Mouse (Mus musculus): Measurements from ENCODE around the gene Lfng. TPM values are rescaled to one million over a fixed set of nuclear protein-coding genes. Genes with fewer than 3 reads are reported as not detected.

Lfng gene
- polyA plus RNA-seq, 1 experiment, result 37.0 TPM

- no peak overlapping the region for H3K4me3 ChIP-seq (ENCODE audit: insufficient read depth, low read length)
- no peak for TF ChIP-seq CTCF (IDR thresholded peaks at IDR 0.05; ENCODE audit: extremely low read depth, insufficient read depth, low read length)
- no peak for TF ChIP-seq POLR2A (IDR thresholded peaks at IDR 0.05; ENCODE audit: extremely low read depth, insufficient read depth, low read length)
Measured at GRCm38 (mm10) chr5:140569032-140569595, 38.0 kb upstream of the Lfng start.

GRCm38 (mm10) chr5:140570223-140570870 is 36.8 kb upstream of the Lfng start:
- Histone ChIP-seq H3K27ac (ENCODE audit: insufficient read depth, low read length) (no peak overlapping the region), H3K4me1 (ENCODE audit: control insufficient read depth, insufficient read depth, low read length) (0 out of 2 replicates have a peak, but pooled peaks cover 1% of the 10 kb centered on the region), H3K4me3 (ENCODE audit: insufficient read depth, low read length) (no peak overlapping the region)
- TF ChIP-seq POLR2A (IDR thresholded peaks at IDR 0.05; ENCODE audit: extremely low read depth, insufficient read depth, low read length) (no peak), CTCF (IDR thresholded peaks at IDR 0.05; ENCODE audit: extremely low read depth, insufficient read depth, low read length) (no peak)

More at GRCm38 (mm10) chr5:140569032-140569595, 38.0 kb upstream of the Lfng start:
- Histone ChIP-seq H3K27ac (ENCODE audit: insufficient read depth, low read length) (no peak overlapping the region), H3K4me1 (ENCODE audit: control insufficient read depth, insufficient read depth, low read length) (0 out of 2 replicates have a peak, but pooled peaks cover 1% of the 10 kb centered on the region)

GRCm38 (mm10) chr5:140571201-140571600 is 35.9 kb upstream of the Lfng start:
- Histone ChIP-seq H3K27ac (ENCODE audit: insufficient read depth, low read length) (no peak overlapping the region), H3K4me1 (ENCODE audit: control insufficient read depth, insufficient read depth, low read length) (0 out of 2 replicates have a peak, but pooled peaks cover 1% of the 10 kb centered on the region), H3K4me3 (ENCODE audit: insufficient read depth, low read length) (no peak overlapping the region)
- TF ChIP-seq POLR2A (IDR thresholded peaks at IDR 0.05; ENCODE audit: extremely low read depth, insufficient read depth, low read length), result no peak
- TF ChIP-seq CTCF (IDR thresholded peaks at IDR 0.05; ENCODE audit: extremely low read depth, insufficient read depth, low read length), result no peak

DNA sequence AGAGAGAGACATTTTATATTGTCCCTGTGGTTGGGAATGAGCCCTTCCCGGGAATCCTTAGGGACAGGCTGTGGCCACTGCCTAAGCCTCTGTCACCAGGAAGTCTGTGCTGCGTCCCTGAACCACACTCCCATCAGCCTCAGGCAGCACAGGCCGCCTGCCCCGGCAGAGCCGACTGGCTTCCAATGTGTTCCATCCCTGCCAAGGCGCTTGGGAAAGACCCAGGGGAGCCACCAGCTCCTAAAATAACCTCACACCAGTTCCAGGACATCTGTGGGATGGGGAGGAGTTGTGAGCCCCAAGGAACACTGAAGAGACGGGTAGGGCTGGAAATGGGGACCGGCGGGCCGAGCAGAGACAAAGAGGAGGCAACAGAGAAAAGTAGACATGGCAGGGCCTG is 35.4 kb upstream of the Lfng start:
- TF ChIP-seq CTCF (IDR thresholded peaks at IDR 0.05; ENCODE audit: extremely low read depth, insufficient read depth, low read length) (no peak), POLR2A (IDR thresholded peaks at IDR 0.05; ENCODE audit: extremely low read depth, insufficient read depth, low read length) (no peak)
- Histone ChIP-seq H3K4me3 (ENCODE audit: insufficient read depth, low read length) (no peak overlapping the region), H3K4me1 (ENCODE audit: control insufficient read depth, insufficient read depth, low read length) (0 out of 2 replicates have a peak, but pooled peaks cover 1% of the 10 kb centered on the region), H3K27ac (ENCODE audit: insufficient read depth, low read length) (no peak overlapping the region)

DNA sequence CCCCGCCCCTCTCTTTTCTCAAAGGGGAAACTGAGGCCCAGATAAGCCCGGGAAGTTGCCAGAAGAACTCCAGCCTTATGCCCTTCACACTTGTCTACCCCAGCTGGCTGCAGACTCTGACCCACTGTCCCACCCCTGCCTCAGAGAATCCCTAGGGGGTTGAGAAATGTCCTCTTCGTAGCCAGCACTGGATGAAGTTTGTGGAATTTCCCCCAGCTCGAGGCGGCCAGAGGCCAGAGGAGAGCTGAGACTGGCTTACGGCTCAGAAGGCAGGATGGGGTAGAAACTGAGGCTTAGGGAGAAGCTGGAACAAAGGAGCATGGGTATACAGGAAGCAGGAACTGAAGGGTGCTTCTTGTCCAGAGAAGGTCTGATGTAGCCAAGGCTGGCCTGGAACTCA is 34.5 kb upstream of the Lfng start:
- H3K4me3 ChIP-seq (ENCODE audit: insufficient read depth, low read length), result no peak overlapping the region
- H3K27ac ChIP-seq (ENCODE audit: insufficient read depth, low read length), result no peak overlapping the region
- TF ChIP-seq CTCF (IDR thresholded peaks at IDR 0.05; ENCODE audit: extremely low read depth, insufficient read depth, low read length) (no peak), POLR2A (IDR thresholded peaks at IDR 0.05; ENCODE audit: extremely low read depth, insufficient read depth, low read length) (no peak)
- H3K4me1 ChIP-seq (ENCODE audit: control insufficient read depth, insufficient read depth, low read length), result 0 out of 2 replicates have a peak, but pooled peaks cover 1% of the 10 kb centered on the region

DNA sequence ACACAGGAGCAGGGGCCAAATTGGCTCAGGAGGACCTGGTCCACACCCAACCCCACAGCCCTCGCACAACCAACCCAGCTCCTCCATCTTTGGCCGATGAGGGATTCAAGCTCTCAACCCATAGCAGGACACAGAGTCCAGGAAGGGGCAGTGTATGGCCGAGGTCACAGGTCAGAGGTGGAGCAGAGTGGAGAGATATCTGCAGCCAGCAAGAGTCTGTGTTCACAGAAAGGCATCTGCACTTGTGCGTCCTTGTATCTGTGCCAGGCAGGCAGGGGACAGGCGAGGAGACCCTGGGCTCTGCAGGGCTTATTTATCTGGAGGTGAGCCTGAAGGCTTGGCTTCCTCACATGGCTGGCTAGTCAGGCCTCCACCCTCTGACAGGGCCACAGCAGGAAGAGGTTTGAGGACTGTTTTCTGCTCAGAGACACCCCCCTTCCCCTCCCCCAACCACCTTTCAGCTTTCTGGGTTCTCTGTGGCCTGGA is 31.7 kb upstream of the Lfng start:
- no peak overlapping the region for H3K4me3 ChIP-seq (ENCODE audit: insufficient read depth, low read length)
- no peak for TF ChIP-seq POLR2A (IDR thresholded peaks at IDR 0.05; ENCODE audit: extremely low read depth, insufficient read depth, low read length)
- no peak for TF ChIP-seq CTCF (IDR thresholded peaks at IDR 0.05; ENCODE audit: extremely low read depth, insufficient read depth, low read length)
- no peak overlapping the region for H3K27ac ChIP-seq (ENCODE audit: insufficient read depth, low read length)
- no peaks in the 10 kb centered on the region for H3K4me1 ChIP-seq (ENCODE audit: control insufficient read depth, insufficient read depth, low read length)

DNA sequence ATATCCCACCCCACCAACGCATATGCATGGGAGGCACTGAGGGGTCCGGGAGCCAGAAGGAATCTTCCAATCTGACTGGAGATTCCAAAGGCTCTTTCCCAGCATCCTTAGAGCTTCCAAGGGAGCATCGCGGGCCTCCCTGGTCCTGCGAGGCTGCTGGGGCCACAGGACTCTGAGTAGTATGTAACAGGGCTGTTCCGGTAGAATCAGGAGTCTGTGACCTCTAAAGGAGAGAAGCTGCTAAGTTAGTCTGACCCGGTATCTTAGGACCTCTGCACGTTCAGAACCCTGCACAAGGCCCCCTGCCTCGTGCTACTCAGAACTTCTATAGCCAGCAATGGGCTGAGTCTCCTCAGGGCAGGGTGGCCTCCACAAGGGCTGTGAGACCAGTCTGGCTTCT is 27.9 kb upstream of the Lfng start:
- Histone ChIP-seq H3K4me1 (ENCODE audit: control insufficient read depth, insufficient read depth, low read length) (no peaks in the 10 kb centered on the region), H3K27ac (ENCODE audit: insufficient read depth, low read length) (no peak overlapping the region), H3K4me3 (ENCODE audit: insufficient read depth, low read length) (no peak overlapping the region)
- TF ChIP-seq CTCF (IDR thresholded peaks at IDR 0.05; ENCODE audit: extremely low read depth, insufficient read depth, low read length) (no peak), POLR2A (IDR thresholded peaks at IDR 0.05; ENCODE audit: extremely low read depth, insufficient read depth, low read length) (no peak)

DNA sequence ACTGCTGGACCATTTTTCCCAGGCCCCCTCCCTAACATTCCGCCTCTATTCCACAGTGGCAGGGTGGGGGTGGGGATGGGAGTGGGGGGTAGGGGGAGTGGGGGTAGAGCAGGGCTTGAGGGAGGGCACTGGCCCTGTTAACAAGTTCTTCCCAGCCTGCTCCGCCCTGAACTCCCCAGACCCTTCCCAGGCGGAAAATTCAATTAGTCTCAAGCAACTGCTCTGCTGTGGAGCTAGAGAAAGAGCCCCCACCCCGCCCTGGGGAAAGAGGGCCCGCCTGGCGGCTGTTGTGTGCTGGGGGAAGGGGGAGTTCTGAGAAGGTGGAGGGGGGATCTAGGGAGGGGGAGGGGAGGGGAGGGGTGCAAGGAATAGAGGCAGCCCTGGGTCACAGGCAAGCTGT is 27.3 kb upstream of the Lfng start:
- H3K4me3 ChIP-seq (ENCODE audit: insufficient read depth, low read length), result no peak overlapping the region
- no peak for TF ChIP-seq CTCF (IDR thresholded peaks at IDR 0.05; ENCODE audit: extremely low read depth, insufficient read depth, low read length)
- TF ChIP-seq POLR2A (IDR thresholded peaks at IDR 0.05; ENCODE audit: extremely low read depth, insufficient read depth, low read length), result no peak
- H3K4me1 ChIP-seq (ENCODE audit: control insufficient read depth, insufficient read depth, low read length), result no peaks in the 10 kb centered on the region
- H3K27ac ChIP-seq (ENCODE audit: insufficient read depth, low read length), result no peak overlapping the region

- TF ChIP-seq CTCF (IDR thresholded peaks at IDR 0.05; ENCODE audit: extremely low read depth, insufficient read depth, low read length) (no peak), POLR2A (IDR thresholded peaks at IDR 0.05; ENCODE audit: extremely low read depth, insufficient read depth, low read length) (no peak)
- Histone ChIP-seq H3K4me1 (ENCODE audit: control insufficient read depth, insufficient read depth, low read length) (no peaks in the 10 kb centered on the region), H3K27ac (ENCODE audit: insufficient read depth, low read length) (no peak overlapping the region)
Measured at GRCm38 (mm10) chr5:140581569-140581968, 25.6 kb upstream of the Lfng start.

More at GRCm38 (mm10) chr5:140581569-140581968, 25.6 kb upstream of the Lfng start:
- H3K4me3 ChIP-seq (ENCODE audit: insufficient read depth, low read length), result no peak overlapping the region

Measured in cortical plate, adult 2 months (tissue).